Comparison of ENCODE assay signal across 11 mouse cellular contexts in genomic region chr17:23744651-23745050, GRCm38 (mm10). TPM values are rescaled to one million over a fixed set of nuclear protein-coding genes. Genes with fewer than 3 reads are reported as not detected.
DNase-seq lines count a peak whose midpoint lies in the region; ATAC-seq lines count a peak whose summit lies in the region.
"Had no signal": no experiment of that assay in that cellular context is flagged by ENCODE, and none has a peak within 500 bp of the region (broad histone marks: within the 10 kb centered on the region; RNA-seq: fewer than 3 reads in every experiment).

No protein-coding gene starts in this region.

- no peak overlapping the region; the same call in 1 of the 2 replicates for H3K9ac ChIP-seq in heart, embryonic 13.5 days
- peak overlapping the region; percentile 29; the same call in 1 of the 2 replicates for H3K9ac ChIP-seq in embryonic facial prominence, embryonic 12.5 days

- no peaks in the 10 kb centered on the region for H3K36me3 ChIP-seq in heart, embryonic 13.5 days
- no peaks in the 10 kb centered on the region for H3K36me3 ChIP-seq in embryonic facial prominence, embryonic 12.5 days
- H3K36me3 ChIP-seq: G1E had no signal

- H3K4me2 ChIP-seq in heart, embryonic 13.5 days: peak overlapping the region; percentile 69
- H3K4me2 ChIP-seq in embryonic facial prominence, embryonic 12.5 days (replicated peaks): peak overlapping the region; percentile 55

- no peak for ATAC-seq in heart, embryonic 13.5 days (ENCODE audit: extremely low read depth, insufficient number of reproducible peaks, low FRiP score, low TSS enrichment)
- no peak for ATAC-seq in embryonic facial prominence, embryonic 12.5 days (ENCODE audit: insufficient number of reproducible peaks, insufficient read depth, low FRiP score, low TSS enrichment)

- no peak for DNase-seq in heart, postnatal 4 days
- DNase-seq in induced T-regulatory cell, adult 2 months (ENCODE audit: low read depth): peak; percentile 21
- peak; percentile 33 for DNase-seq in neural tube, embryonic 10.5 days (ENCODE audit: extremely low spot score, low spot score)
- DNase-seq in thymus, postnatal 14 days: no peak
- no peak for DNase-seq in right cerebral cortex, adult 18-20 months
- DNase-seq in layer of hippocampus, adult 9-11 months: no peak
- DNase-seq: kidney, postnatal 4 days; lung, adult 18-20 months had no signal

- H3K9me3 ChIP-seq in heart, embryonic 13.5 days: no peaks in the 10 kb centered on the region
- no peaks in the 10 kb centered on the region for H3K9me3 ChIP-seq in embryonic facial prominence, embryonic 12.5 days
- H3K9me3 ChIP-seq: G1E had no signal

- H3K27me3 ChIP-seq in heart, embryonic 13.5 days (replicated peaks): peaks cover 84% of the 10 kb centered on the region
- peaks cover 76% of the 10 kb centered on the region for H3K27me3 ChIP-seq in embryonic facial prominence, embryonic 12.5 days

- peak overlapping the region; percentile 44 for H3K4me3 ChIP-seq in heart, embryonic 13.5 days
- H3K4me3 ChIP-seq in embryonic facial prominence, embryonic 12.5 days: peak overlapping the region; percentile 36

- H3K4me1 ChIP-seq in heart, embryonic 13.5 days: peaks cover 40% of the 10 kb centered on the region
- H3K4me1 ChIP-seq in embryonic facial prominence, embryonic 12.5 days: peaks cover 21% of the 10 kb centered on the region

- WGBS in heart, embryonic 13.5 days: 3% methylated on average over 14 of the region's 14 CpGs
- 2% methylated on average over 14 of the region's 14 CpGs for WGBS in embryonic facial prominence, embryonic 12.5 days

- no peak overlapping the region for H3K27ac ChIP-seq in heart, embryonic 13.5 days (replicated peaks)
- H3K27ac ChIP-seq in embryonic facial prominence, embryonic 12.5 days: no peak overlapping the region

RNA-seq across cellular contexts. Expression of gene Kremen2, which starts 1.0 kb away (rescaled TPM):
- polyA plus RNA-seq in heart, embryonic 13.5 days (2015; fragmentation: Nextera tagmentation; extraction: Ambion mirVana): 0.09 and 0.32 TPM in 2 replicates
- not detected for total RNA-seq in heart, postnatal 4 days (2021)
- polyA plus RNA-seq in embryonic facial prominence, embryonic 12.5 days (2016; fragmentation: Nextera tagmentation; extraction: Ambion mirVana): 23.4 and 25.1 TPM in 2 replicates

RNA-seq across cellular contexts. Expression of gene Paqr4, which starts 4.0 kb away (rescaled TPM):
- polyA plus RNA-seq in heart, embryonic 13.5 days (2015; fragmentation: Nextera tagmentation; extraction: Ambion mirVana): 12.3 and 12.6 TPM in 2 replicates
- total RNA-seq in heart, postnatal 4 days (2021): 10 to 100 TPM; 19.1 to 19.3 TPM
- polyA plus RNA-seq in embryonic facial prominence, embryonic 12.5 days (2016; fragmentation: Nextera tagmentation; extraction: Ambion mirVana): 14.8 and 16.0 TPM in 2 replicates

RNA-seq across cellular contexts. Expression of gene Pkmyt1, which starts 18.5 kb away (rescaled TPM):
- 30.9 and 31.0 TPM in 2 replicates for polyA plus RNA-seq in heart, embryonic 13.5 days (2015; fragmentation: Nextera tagmentation; extraction: Ambion mirVana)
- 10 to 100 TPM; 16.6 to 16.7 TPM for total RNA-seq in heart, postnatal 4 days (2021)
- polyA plus RNA-seq in embryonic facial prominence, embryonic 12.5 days (2016; fragmentation: Nextera tagmentation; extraction: Ambion mirVana): 54.2 and 54.6 TPM in 2 replicates

RNA-seq across cellular contexts. Expression of gene 1520401A03Rik, which starts 22.1 kb away (rescaled TPM):
- polyA plus RNA-seq in heart, embryonic 13.5 days (2015; fragmentation: Nextera tagmentation; extraction: Ambion mirVana): 0.11 TPM in 1 of 2 replicates, not detected in the other
- not detected for total RNA-seq in heart, postnatal 4 days (2021)
- 0.66 and 1.0 TPM in 2 replicates for polyA plus RNA-seq in embryonic facial prominence, embryonic 12.5 days (2016; fragmentation: Nextera tagmentation; extraction: Ambion mirVana)

RNA-seq across cellular contexts. Expression of gene Flywch1, which starts 26.8 kb away (rescaled TPM):
- polyA plus RNA-seq in heart, embryonic 13.5 days (2015; fragmentation: Nextera tagmentation; extraction: Ambion mirVana): 52.1 and 54.1 TPM in 2 replicates
- total RNA-seq in heart, postnatal 4 days (2021): 10 to 100 TPM; 32.8 to 33.4 TPM
- 122 and 125 TPM in 2 replicates for polyA plus RNA-seq in embryonic facial prominence, embryonic 12.5 days (2016; fragmentation: Nextera tagmentation; extraction: Ambion mirVana)

Comparison
In these comparisons a context has a peak if more than half of its experiments do, and no peak if none do; other contexts are left out.
1. DNase-seq: peak in induced T-regulatory cell, adult 2 months (single experiment) and neural tube, embryonic 10.5 days (single experiment); none in heart, postnatal 4 days (single experiment), thymus, postnatal 14 days (single experiment), right cerebral cortex, adult 18-20 months (single experiment) and layer of hippocampus, adult 9-11 months (single experiment).
2. RNA of gene Kremen2, which starts 1.0 kb away (polyA plus RNA-seq): 23.4 to 25.1 TPM in embryonic facial prominence, embryonic 12.5 days; 0.09 to 0.32 TPM in heart, embryonic 13.5 days; every median in the first group is over 10 times any median in the second.